Mouse (Mus musculus) natural killer cell, adult 2 months (primary cell): ENCODE data around the gene Kif5a.
A peak's percentile ranks its signal among the peaks of the same experiment; 100 is the strongest.

Experiments
- DNase-seq, 2 experiments: peaks; one replicate each; pipeline ENCODE4 v3.0.0; 2022; ENCODE audit warnings: low spot score in 2 of 2

The Kif5a gene

DNA sequence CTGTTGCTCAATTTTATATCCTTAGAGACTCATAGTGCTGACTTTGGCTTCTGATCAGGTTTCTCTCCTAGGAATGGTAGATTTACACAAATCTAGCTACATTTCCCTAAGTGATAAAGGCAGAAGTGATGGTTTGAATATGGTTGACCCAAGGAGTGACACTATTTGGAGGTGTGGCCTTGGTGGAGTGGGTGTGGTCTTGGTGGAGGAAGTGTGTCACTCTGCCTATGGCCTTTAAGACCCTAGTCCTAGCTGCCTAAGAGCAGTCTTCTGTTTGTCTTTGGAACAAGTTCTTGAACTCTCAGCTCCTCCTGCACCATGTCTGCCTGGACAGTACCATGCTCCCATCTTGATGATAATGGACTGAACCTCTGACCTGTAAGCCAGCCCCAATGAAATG lies 46.0 kb downstream of the Kif5a start:
- no peak for DNase-seq

DNA sequence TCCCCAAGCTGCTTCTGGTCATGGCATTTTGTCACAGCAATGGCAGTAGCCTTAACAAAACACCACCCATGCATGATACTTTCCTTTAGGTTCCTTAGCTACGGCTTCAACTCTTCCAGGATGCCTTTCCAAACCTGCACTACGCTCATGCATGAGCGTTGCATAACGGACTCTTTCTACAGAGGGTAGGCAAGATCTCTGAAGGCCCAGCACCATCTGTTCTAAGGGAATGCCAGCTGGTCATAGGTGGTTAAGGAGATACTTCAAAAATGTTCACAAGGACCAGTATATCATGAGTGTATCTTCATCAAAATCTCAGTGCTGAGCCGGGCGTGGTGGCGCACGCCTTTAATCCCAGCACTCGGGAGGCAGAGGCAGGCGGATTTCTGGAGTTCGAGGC lies 46.7 kb downstream of the Kif5a start:
- no peak for DNase-seq

DNA sequence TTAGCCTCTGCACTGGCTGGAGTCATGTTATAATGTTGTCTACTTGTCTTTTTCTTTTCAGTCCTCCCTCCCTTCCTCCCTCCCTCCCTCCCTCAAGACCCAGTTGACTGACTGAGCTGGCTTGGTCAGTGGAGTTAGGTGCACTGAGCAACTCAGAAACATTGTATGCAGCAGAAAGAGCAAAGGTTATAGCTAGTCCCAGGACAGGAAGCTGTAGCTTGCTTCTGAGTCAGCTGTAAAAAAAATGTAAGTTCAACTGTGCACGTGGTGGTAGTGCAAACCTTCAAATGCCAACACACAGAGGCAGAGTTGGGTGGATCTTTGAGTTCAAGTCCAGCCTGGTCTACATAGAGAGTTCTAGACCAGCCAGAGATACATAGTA lies 48.7 kb downstream of the Kif5a start:
- no peak for DNase-seq

DNA sequence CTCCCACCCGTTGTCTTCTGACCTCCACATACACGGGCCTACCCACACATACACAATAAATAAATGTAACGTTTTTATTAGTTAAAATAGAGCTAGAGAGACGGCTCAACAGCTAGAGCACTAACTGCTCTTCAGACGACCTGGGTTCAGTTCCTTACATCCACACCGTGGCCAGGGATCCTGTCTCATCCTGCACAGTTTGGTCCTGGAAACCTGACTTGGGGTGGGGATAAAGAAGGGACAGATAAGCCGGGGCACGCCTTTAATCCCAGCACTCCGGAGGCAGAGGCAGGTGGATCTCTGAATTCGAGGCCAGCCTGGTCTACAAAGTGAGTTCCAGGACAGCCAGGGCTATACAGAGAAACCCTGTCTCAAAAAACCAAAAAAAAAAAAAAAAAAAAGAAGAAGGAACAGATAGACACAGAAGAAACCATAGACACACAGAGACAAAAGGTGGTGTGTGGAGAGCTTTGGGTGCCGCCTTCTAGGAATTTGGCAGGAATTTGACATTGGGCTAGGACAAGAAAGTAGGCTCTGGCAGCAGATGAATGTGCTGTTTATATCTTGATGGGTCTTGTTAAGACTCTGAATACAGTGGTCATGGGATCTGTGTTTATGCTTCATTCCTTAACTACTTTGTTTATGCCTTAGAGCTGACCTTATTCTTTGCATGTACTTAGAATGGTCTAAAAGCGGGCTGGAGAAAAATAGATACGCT lies 49.3 kb downstream of the Kif5a start:
- DNase-seq = no peak

DNA sequence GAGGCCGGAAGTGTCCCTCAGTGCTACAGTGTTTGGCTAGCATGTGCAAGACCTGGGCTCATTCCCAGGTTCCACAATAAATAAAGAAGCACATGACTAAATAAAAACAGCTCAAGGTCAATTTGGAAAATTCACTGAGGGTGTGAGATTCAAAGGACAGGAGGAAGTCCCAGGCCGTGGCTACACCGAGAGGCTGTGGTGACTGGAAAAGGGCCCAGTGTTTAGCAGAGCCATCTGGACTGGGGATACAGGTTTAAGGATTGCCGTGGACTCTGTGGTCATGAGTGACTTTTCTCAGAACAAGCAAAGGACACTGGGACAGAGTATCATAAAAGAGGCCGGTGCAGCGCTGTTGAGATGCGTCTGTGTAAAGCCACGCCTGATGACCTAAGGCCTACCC lies 49.9 kb downstream of the Kif5a start:
- no peak for DNase-seq

DNA sequence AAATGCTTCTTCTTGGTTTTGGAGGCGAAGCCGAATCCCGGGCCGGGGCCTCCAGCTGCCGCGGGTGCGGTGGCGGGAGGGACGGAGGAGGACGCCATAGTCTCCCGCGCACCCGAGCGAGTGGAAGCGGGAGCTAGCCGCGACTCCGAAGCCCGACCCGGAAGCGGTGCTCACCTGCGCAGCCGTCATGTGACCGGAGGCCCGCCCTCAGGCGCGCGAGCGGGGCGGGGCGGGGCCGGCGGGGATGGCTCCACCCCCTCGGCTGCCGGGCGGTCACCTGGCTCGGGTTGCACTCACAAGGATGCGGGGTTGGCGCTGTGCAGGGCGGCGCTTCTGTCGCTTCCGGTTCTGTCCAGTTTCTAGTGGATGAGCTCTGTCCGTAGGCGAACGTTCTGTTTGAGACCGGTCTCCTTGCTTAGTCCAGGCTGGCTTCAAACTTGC lies 51.7 kb downstream of the Kif5a start, which contains the start of gene Pip4k2c:
Pip4k2c (minus strand) TSS at position 172 of the 441 bp plus-strand sequence.
- peak; percentile 87 to 92 for DNase-seq

DNA sequence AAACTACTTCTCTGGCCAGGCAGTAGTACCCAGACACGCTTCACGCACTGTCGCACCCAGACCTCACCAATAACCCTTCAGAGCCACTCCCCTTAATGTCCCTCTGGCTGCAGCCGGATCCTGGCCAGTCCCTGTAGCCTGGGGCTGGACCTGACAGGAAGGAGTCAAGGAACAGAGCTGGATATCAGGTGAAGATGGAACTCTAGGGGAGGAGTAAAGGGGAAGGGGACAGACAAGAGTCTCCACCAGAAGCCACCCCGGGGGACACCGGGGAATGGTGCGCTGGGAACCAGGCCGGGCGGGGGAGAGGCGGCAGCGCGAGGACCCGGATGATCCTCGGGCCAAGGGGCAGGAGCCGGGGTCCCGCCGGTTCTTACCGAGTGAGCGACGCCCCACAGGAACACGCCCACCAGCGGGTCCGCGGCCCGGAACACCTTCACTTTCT lies 52.2 kb downstream of the Kif5a start:
- no peak for DNase-seq

DNA sequence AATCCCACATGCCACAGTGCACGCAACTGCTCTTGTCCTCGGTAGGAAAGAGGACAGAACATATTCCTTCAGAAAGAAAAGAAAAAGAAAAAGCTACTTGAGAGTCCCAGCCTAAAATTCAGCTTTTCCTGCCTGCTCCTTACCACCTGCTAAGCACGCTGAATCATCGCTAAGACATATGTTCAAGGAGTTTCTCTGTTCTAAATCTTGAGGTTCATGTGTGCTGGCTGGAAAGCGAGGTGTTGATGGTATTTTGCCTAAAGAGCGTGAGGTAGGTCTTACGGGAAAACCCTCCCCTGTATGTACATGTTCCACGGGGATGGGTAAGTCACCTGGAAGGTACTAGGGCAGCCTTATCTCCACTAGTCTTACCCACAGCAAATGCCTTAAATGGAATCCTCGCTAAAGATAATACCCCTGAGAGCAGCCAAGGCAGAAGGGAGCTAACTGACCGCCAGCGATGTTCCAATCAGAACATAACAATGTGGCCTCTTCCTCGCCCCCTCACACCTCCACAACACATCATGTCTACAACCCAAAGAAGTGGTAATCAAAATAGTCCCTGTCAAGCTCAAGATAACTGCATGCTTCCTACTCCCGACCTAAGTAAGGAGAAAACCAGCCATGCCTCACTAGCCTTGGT lies 53.1 kb downstream of the Kif5a start:
- DNase-seq = no peak

DNA sequence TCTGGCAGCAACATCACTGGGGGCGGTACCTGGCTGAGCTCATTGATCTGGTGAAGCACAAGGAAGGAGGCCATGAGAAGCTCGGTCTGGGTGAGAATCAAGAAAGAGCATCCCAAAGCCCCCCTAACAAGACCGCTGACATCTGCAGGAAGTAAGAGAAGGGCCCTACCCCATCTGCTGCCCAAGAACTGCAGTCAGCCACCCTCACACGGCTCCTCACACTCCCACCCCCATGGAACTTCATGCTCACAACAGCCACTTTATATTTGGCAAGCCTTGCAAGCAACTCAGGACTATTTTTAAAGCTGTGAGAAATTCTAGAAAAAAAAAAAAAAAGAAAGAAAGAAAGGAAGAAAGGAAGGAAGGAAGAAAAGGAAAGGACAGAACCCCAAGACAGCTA lies 54.2 kb downstream of the Kif5a start:
- no peak for DNase-seq

DNA sequence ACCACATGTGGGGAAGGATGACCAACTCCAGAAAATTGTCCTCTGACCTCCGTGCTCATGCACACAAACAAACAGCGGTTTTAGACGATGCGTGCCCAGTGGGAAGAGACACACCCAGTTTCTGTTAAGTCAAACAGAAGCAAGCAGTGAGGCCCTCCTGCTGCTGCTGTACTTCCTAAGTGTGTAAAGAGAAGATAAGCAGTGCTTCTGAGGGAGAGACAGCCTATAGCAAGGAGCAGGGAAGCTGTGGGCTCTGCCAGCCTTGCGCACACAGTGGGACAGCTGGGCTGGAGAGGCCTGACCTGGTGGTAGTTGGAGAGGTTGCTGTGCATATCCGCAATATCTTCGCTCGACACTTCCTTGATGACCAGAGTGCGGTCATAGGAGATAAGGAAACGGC lies 57.8 kb downstream of the Kif5a start:
- DNase-seq = no peak

DNA sequence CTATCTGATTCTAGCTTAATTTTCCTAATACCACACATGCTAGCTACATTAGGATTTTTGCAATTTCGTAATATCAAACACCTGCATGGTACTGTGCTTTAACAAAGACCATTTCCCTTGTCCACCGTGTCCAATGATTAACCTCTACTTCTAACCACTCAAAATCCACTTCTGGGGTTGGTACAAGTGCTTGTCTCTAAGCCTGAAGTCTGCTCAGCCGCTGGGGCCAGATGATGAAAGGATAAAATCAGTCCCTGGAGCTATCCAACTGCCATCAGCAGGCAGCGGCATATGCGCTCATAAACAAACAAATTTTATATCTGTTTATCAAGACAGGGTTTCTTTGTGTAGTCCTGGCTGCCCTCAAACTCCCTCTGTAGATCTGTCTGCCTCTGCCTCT lies 58.6 kb downstream of the Kif5a start:
- DNase-seq = no peak

DNA sequence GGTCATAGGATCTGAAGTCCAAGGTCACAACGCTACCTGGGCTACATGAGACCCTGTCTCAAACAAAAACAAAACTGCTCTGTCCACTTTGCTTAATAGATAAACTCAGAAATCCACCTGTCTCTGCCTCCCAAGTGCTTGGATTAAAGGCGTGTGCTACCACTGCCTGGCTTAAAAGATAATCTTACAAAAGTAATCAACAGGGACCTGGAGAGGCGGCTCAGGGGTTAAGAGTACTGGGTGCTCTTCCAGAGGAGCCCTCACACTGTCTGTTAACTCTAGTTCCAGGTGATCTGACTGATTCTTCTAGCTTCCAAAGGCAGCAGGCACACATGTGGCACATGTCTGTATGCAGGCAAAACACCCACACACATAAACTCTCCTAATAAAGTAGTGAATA lies 60.0 kb downstream of the Kif5a start:
- DNase-seq = no peak

DNA sequence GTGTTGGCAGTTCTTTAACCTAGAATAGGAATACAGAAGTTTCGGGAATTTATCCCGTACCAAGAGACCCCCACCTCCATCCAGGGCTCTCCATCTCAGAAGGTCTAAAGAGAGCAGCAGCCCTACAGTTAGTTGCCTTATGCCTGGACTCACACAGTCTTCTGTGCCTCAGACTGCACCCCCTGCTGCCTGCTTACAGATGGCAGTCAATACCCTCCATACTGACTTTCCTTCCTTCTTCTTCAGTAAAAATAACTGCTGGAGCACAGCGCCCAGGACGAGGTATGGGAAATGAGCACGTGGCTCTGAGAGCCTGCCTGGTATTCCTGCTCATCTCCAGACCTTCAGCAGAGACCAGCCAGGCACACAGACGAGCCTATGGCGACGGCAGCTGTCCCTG lies 62.9 kb downstream of the Kif5a start:
- DNase-seq = no peak

DNA sequence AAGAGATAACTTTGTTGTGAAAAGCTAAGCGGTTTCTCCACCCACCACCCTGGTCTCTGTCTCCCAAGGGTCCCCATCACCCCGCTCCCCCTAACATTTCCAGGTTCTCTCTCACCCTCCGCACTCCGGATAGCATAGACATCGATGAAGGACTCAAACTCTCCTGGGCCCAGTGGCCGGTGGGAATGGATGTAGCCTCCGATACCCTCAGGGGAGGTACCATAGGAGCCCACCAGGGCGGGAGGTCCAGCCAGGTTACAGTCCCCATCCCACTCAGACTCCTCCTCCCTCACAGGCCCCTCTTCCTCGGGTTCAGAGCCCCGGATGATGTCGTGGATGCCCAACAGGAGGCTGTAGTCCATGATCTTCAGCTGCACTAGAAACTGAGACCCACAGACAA lies 63.7 kb downstream of the Kif5a start:
- no peak for DNase-seq

DNA sequence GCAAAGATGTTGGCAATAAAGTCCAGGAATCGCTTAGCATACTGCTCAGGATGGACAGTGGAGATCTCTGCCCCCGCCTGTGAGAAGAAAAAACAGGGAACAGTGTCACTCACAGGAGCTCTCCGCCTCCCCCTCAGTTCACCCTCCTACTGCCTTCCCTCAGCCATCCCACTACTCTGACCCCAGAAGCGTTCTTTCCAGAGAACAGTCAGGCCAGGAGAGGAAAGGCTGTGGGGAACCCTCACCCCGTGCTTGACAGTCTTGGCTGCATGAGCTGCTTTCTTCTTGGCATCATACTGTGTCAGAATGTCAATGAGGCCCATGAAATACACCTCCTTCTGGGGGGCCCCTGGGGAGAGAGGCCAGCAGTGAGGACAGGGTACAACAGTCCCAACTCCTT lies 64.1 kb downstream of the Kif5a start:
- no peak for DNase-seq

DNA sequence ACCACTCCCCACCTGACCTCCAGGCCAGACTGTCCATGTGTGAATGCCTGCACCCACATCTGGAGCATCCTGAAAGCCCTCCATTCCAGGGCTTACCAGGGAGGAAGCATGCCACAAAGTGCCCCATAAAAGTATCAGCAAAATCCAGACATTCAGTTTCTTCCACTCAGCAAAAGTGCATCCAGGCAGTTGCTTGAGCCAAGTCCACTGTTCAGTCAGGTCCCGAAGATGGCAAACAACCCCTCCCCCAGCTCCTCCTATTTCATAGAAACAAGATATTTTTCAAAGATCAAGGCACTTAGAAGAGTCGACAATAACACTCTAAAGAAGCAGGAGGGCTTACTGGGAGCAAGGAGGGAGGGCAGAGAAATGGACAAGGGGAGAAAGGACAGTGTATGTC lies 64.7 kb downstream of the Kif5a start:
- no peak for DNase-seq

DNA sequence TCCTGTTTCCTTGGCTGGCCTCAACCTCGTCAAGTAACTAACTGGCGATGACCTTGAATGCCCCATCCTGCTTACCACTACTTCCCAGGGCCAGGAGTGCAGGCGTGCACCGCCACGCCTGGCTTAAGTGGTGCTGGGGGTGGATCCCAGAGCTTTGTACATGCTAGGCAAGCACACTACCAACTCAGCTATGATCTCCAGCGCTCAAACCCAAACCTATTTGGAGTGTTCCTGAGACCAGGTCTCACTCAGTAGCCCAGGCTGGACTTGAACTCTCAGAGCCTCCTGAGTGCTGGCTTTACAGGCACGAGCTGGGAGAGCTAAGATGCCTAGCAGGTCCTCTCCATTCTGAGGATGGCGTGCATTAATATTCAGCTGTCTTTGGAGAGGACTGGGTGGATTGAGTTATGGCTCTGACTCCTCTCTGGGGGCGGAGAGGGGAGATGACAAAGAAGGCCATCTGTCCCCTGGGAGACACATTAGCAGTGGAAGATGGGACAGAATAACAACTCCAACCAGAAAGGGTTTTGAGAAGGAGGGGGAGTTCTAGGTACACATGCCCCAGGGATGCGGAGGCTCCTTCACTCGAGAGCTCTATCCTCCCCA lies 65.5 kb downstream of the Kif5a start:
- DNase-seq = no peak

DNA sequence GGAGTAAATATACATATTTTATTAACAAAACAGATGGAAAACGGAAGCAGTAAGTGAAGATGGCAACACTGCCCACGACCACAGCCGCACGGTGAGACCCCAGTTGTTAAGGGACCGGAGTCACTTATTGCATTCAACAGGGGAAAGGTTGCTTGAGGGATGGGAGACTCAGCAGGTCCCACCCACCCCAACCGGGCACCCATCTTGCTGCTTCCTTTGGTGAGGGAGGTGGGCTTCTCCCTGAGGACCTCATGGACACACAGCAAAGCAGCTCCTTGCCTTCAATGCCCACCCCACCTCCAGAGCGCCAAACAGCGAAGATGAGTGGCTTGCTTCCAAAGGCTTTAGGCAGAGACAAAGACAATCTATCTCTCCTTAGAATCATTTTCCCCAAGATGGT lies 66.0 kb downstream of the Kif5a start:
- DNase-seq = no peak

DNA sequence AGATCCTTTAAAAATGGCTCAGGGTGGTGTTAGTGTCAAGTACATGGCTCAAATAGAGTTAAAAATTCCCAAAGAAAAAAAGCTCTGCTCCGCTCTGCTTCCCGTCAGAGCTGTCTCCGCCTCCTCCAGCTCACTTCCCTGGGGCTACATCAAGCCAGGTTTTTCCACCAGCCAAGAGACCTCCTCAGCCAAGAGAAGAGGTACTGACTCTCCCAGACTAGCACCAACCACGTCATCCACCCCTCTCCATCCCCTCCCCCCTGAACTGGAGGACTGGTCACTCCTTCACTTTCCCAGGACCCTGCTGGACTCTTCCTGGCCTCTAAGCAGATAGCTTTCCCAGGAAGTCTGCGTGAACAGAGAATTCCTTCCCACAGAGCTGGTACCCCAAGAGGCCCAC lies 66.8 kb downstream of the Kif5a start:
- no peak for DNase-seq

DNA sequence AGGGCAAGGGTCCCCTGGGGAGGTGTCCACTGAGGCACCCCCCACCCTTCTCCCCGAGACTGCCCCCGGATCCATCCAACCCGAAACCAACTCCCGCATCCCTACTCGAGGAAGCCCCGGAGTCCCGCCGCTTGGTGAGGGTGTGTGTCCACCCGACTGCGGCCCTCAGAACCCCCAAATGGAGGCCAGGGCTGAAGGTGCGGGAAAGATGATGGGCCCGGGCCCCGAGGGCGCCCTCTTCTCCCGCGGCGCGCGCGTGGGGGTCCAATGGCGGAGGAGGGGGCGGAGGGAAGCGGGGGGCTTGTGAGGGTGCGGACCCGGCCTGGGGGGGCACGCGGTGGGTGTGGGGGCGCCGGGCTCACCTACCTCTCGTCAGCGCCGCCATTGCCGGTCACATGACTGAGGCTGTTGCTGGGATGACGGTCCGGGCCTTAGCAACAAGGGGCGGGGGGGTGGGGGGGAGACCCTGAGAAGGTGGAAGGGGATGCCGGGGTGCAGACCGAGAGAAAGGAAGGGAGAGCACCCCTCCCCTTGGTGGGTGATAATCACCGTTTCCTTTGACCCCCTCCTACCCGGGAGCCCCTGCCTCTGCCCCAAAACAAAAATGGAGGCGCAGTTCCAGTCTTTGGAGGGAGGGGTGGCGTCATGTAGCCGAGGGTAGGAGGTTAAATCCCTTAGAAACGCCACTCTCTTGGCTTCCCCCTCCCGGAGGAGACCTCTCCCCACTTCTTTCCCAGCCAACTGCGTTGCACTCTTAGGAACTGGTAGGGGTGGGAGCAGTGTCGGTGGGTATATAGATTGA lies 67.6 kb downstream of the Kif5a start, which contains the start of gene Dtx3:
Dtx3 (minus strand) TSS at position 401 of the 802 bp plus-strand sequence.
- no peak for DNase-seq

DNA sequence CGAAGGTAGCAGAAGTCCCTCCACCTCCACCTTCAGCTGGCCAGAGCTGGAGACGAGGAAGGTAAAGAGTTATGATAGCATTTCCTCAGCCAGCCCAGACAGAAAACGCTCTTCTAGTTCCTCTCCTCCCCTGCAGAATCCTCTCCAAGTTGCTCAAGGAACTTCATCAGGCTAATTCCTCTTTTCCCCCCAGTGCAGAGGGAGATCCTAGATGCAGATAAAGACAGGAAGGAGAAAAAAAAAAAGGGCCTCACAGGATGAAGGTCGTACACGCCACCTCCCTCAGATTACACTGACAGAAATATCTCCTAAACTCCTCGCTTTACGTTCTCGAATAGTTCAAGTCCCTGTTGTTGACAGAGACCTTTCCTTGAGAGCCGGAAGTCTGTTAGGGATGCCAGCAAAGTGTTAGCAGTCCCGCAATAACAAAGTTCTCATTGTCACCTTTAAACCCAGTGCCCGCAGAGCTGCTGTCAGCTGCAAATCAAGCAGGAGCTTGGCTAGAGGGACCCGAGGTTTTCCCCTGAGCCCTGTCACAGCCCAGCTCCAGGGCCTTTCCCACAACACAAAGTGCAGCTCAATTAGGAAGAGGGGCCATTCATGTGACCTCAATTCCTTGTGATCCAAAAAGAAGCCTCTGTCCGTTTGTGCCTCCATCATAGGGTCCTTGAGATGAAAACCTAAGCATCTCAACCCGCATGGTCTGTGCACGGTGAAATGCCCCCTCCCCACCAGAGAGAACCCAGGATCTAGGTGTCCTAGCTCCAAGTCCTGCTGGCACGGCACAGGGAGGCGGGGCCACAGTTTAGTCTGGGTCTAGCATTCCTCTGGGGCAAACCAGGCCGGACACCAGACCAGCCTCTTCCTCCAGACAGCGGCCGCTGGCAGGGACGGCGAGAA lies 68.5 kb downstream of the Kif5a start:
- DNase-seq = no peak
